Mouse (Mus musculus) thymus, adult 2 months (tissue): ENCODE results near the gene Aktip. TPM values are rescaled to one million over a fixed set of nuclear protein-coding genes. Genes with fewer than 3 reads are reported as not detected.
A peak's percentile ranks its signal among the peaks of the same experiment; 100 is the strongest.

Experiments
- DNase-seq: peaks from one replicate; pipeline ENCODE4 v3.0.0; 2021
- H3K27ac ChIP-seq: fragments of 200-500 bp; 2 replicates; pipeline ENCODE4 v1.5.1; 2012; ENCODE audit warnings: low read length, control low read depth; ENCODE audit not compliant: control insufficient read depth, insufficient read depth
- H3K27me3 ChIP-seq: fragments of 200-500 bp; 2 replicates; pipeline ENCODE4 v1.6.1; 2012; ENCODE audit warnings: mild to moderate bottlenecking, low read length, moderate library complexity, mixed read lengths; ENCODE audit not compliant: control insufficient read depth, insufficient read depth
- H3K36me3 ChIP-seq: fragments of 200-500 bp; 2 replicates; pipeline ENCODE4 v1.6.1; 2012; ENCODE audit warnings: mild to moderate bottlenecking, low read length, moderate library complexity; ENCODE audit not compliant: control insufficient read depth, insufficient read depth
- H3K4me1 ChIP-seq: fragments of 200-500 bp; replicated peaks from 2 replicates; pipeline ENCODE4 v1.6.1; 2012; ENCODE audit warnings: low read length; ENCODE audit not compliant: control insufficient read depth, insufficient read depth
- H3K4me3 ChIP-seq: fragments of 200-500 bp; 2 replicates; pipeline ENCODE4 v1.5.1; 2012; ENCODE audit warnings: mild to moderate bottlenecking, low read length, control low read depth, moderate library complexity; ENCODE audit not compliant: control insufficient read depth, insufficient read depth
- CTCF ChIP-seq: fragments of 200-500 bp; IDR thresholded peaks from 2 replicates; pipeline ENCODE4 v1.5.1; 2012; ENCODE audit warnings: mild to moderate bottlenecking, control low read depth, low read length, moderate library complexity, borderline replicate concordance; ENCODE audit not compliant: control insufficient read depth, poor library complexity, insufficient read depth; ENCODE audit errors: extremely low read depth
- POLR2A ChIP-seq: fragments of 200-500 bp; IDR thresholded peaks from 2 replicates; pipeline ENCODE4 v1.6.1; 2012; ENCODE audit warnings: mild to moderate bottlenecking, low read length, control low read depth, moderate library complexity; ENCODE audit not compliant: control insufficient read depth, poor library complexity, insufficient read depth; ENCODE audit errors: extremely low read depth
- WGBS: fragments of 180-500 bp; shearing (Covaris S2); methylation state at CpG from one replicate; pipeline ENCODE4 v1.1.7; 2018; 5-methylcytosine and 5-hydroxymethylcytosine counted together
- polyA plus RNA-seq: library from polyadenylated mRNA; depleted of rRNA; stranded (reverse); fragments of >200 nt; gene quantifications from 2 replicates; pipeline ENCODE4 v1.2.3, GENCODE M21; 2012

The Aktip gene
- polyA plus RNA-seq, 1 experiment, result 25.0 TPM

GRCm38 (mm10) chr8:91194081-91194480 lies 5.7 kb downstream of the Aktip start:
- Histone ChIP-seq H3K36me3 (no peaks in the 10 kb centered on the region), H3K4me1 (peaks cover 16% of the 10 kb centered on the region), H3K27ac (no peak overlapping the region), H3K4me3 (no peak overlapping the region), H3K27me3 (no peaks in the 10 kb centered on the region)
- DNase-seq, result no peak
- TF ChIP-seq POLR2A, result no peak
- TF ChIP-seq CTCF, result no peak
- WGBS, result 92% methylated on average over 2 of the region's 2 CpGs

- WGBS, result 97% methylated on average over 5 of the region's 5 CpGs
- TF ChIP-seq POLR2A (no peak), CTCF (no peak)
- no peak for DNase-seq
Measured at GRCm38 (mm10) chr8:91192941-91193340, 6.8 kb downstream of the Aktip start.

GRCm38 (mm10) chr8:91190816-91191340 lies 8.9 kb downstream of the Aktip start:
- Histone ChIP-seq H3K36me3 (no peaks in the 10 kb centered on the region), H3K4me3 (no peak overlapping the region), H3K4me1 (peaks cover 10% of the 10 kb centered on the region), H3K27me3 (no peaks in the 10 kb centered on the region), H3K27ac (no peak overlapping the region)
- DNase-seq, result peak; percentile 77
- 5% methylated on average over 17 of the region's 17 CpGs for WGBS
- peak; percentile 87 for TF ChIP-seq CTCF
- TF ChIP-seq POLR2A, result no peak

More at GRCm38 (mm10) chr8:91192941-91193340, 6.8 kb downstream of the Aktip start:
- Histone ChIP-seq H3K4me3 (no peak overlapping the region), H3K36me3 (no peaks in the 10 kb centered on the region), H3K4me1 (peaks cover 13% of the 10 kb centered on the region), H3K27me3 (no peaks in the 10 kb centered on the region), H3K27ac (no peak overlapping the region)

GRCm38 (mm10) chr8:91188152-91188551 lies 11.6 kb downstream of the Aktip start:
- Histone ChIP-seq H3K27ac (no peak overlapping the region), H3K27me3 (no peaks in the 10 kb centered on the region), H3K36me3 (no peaks in the 10 kb centered on the region), H3K4me3 (no peak overlapping the region), H3K4me1 (peaks cover 10% of the 10 kb centered on the region)
- TF ChIP-seq POLR2A, result no peak
- TF ChIP-seq CTCF, result no peak
- no peak for DNase-seq
- 77% methylated on average over 11 of the region's 11 CpGs for WGBS

GRCm38 (mm10) chr8:91186372-91186771 lies 13.4 kb downstream of the Aktip start:
- H3K27me3 ChIP-seq, result no peaks in the 10 kb centered on the region
- H3K27ac ChIP-seq, result no peak overlapping the region
- H3K36me3 ChIP-seq, result no peaks in the 10 kb centered on the region
- WGBS, result 35% methylated on average over 12 of the region's 12 CpGs
- H3K4me3 ChIP-seq, result no peak overlapping the region
- DNase-seq, result peak; percentile 51
- TF ChIP-seq CTCF (no peak), POLR2A (no peak)
- H3K4me1 ChIP-seq, result peaks cover 10% of the 10 kb centered on the region

GRCm38 (mm10) chr8:91177708-91178107 lies 22.1 kb downstream of the Aktip start:
- TF ChIP-seq POLR2A (no peak), CTCF (no peak)
- H3K27ac ChIP-seq, result no peak overlapping the region
- no peak overlapping the region for H3K4me3 ChIP-seq
- no peaks in the 10 kb centered on the region for H3K36me3 ChIP-seq
- WGBS, result 77% methylated on average over 1 of the region's 1 CpGs
- no peaks in the 10 kb centered on the region for H3K27me3 ChIP-seq
- no peak for DNase-seq
- no peaks in the 10 kb centered on the region for H3K4me1 ChIP-seq

- DNase-seq, result no peak
- H3K4me1 ChIP-seq, result no peaks in the 10 kb centered on the region
- TF ChIP-seq POLR2A (no peak), CTCF (no peak)
- H3K27ac ChIP-seq, result no peak overlapping the region
- no peaks in the 10 kb centered on the region for H3K36me3 ChIP-seq
- no peak overlapping the region for H3K4me3 ChIP-seq
- H3K27me3 ChIP-seq, result no peaks in the 10 kb centered on the region
- 74% methylated on average over 14 of the region's 14 CpGs for WGBS
Measured at GRCm38 (mm10) chr8:91176176-91176575, 23.6 kb downstream of the Aktip start.
